Mouse (Mus musculus): Measurements from ENCODE around the gene Mup8. TPM values are rescaled to one million over a fixed set of nuclear protein-coding genes. Genes with fewer than 3 reads are reported as not detected.
"Not testable (repeated sequence)": the region's sequence is repeated elsewhere in the genome, so short reads cannot be mapped to it uniquely, and the experiment has no call there.

The Mup8 gene
- not detected in 2 replicates for polyA plus RNA-seq (2012; rRNA removed)

DNA sequence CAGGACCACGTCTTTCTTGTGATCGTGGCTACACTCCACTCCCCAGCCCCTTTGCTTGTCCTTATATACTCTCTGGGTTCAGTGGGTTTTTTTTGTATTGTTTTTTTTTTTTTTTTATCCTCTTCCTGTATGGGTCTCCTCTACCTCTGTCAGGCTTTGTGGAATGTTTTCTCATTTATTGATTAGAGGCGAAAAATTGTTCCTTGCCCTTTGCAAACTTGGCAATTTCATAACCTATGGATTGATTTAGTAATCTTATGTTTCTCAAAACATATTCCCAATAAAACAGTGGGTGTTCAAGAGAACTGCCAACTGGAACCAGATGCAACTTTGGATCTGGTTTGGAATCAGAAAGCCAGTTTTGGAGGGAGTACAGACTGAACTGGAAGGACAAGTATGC, at the start of gene Mup8:
Gene Mup8, minus strand, starts transcription at position 101 of the 400 bp plus-strand sequence.
- DNase-seq (ENCODE audit: extremely low spot score in 1 of 2, low spot score in 1 of 2), result not testable (repeated sequence)

GRCm38 (mm10) chr4:60265977-60266770, 43.8 kb upstream of the Mup8 start:
- not testable (repeated sequence) for DNase-seq (ENCODE audit: extremely low spot score in 1 of 2, low spot score in 1 of 2)

DNA sequence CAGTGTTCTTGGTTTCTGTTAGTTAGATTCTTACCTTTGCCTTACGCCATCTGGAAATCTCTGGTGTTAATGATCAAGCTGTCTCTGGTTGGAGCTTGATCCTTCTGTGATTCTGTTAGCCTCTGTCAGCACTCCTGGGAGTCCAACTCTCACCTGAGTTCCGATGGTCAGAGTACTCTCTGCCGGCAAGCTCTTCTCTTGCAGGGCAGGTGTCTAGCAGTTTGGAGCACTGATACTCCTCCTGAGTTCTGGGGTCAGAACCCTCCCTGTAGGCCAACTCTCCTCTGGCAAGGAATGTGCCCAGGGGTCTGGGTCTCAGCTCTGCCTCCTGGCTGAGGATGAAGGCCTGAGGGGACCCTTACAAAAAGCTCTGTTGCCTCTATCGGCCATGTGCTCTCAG, 40.3 kb upstream of the Mup8 start:
- DNase-seq (ENCODE audit: extremely low spot score in 1 of 2, low spot score in 1 of 2), result not testable (repeated sequence)

Other genes starting within 250 kb of the Mup8 start
- gene Mup7, start 152.1 kb downstream of the Mup8 start, polyA plus RNA-seq (2012; rRNA removed), result not detected in 2 replicates
- gene Mup2, start 68.3 kb downstream of the Mup8 start, polyA plus RNA-seq (2012; rRNA removed), result not detected in 2 replicates
- not detected in 2 replicates for gene Mup9, start 199.4 kb upstream of the Mup8 start, polyA plus RNA-seq (2012; rRNA removed)